Mouse (Mus musculus) common myeloid progenitor, adult 5-6 weeks (primary cell): ENCODE measurements around the gene Grip2. TPM values are rescaled to one million over a fixed set of nuclear protein-coding genes. Genes with fewer than 3 reads are reported as not detected.

Experiments used
- ATAC-seq: replicated peaks from 2 replicates; pipeline ENCODE4 v1.8.0; 2016; ENCODE audit warnings: low read depth, mild to moderate bottlenecking, moderate TSS enrichment, inconsistent platforms; ENCODE audit not compliant: poor library complexity, severe bottlenecking
- total RNA-seq: library from RNA; stranded (forward); fragments of 200-1000, 187-1606 nt; gene quantifications from 2 replicates; pipeline ENCODE4 v1.2.3, GENCODE M21; 2017

The Grip2 gene
- total RNA-seq, 1 experiment from 2014 or later: not detected

DNA sequence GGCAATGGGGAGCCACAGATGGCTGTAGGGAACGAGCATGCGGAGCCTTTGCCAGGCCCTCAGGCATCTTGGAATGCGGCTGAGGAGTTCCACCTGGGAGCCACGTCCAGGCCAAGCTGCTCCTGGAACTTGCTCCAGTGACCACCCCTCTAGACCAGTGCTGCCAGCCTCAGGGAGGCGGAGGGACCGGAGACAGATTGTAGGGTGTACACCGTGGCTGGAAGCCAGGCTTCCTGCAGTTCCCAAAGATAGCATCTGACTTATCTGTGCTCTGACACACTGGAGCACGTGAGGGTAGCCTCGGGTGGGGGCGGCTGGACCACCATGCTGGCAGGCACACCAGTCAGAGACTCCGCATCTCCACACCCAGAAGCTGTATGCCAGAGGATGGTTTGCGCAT lies 28.6 kb downstream of the Grip2 start:
- no peak for ATAC-seq

GRCm38 (mm10) chr6:91796736-91797135 lies 30.3 kb downstream of the Grip2 start:
- no peak for ATAC-seq

DNA sequence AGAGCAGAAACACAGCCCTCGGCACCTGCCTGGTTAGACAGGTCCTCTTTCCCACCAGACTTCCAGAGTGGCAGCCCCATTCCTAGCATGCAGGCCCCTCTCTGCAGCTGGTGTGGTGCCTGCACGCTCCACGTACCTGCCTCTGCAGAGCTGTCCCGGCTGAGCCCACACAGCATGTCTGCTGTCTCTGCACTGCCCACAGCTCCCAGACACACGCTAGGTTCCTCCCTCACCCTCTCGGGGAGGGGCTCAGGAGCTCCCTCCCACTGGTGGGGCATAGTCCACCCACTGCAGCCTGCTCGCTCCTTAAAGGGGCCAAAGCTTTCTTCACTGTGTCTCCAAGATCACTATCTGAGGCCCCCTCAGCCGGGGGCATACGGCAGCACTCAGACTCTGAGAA lies 31.0 kb downstream of the Grip2 start:
- no peak for ATAC-seq

DNA sequence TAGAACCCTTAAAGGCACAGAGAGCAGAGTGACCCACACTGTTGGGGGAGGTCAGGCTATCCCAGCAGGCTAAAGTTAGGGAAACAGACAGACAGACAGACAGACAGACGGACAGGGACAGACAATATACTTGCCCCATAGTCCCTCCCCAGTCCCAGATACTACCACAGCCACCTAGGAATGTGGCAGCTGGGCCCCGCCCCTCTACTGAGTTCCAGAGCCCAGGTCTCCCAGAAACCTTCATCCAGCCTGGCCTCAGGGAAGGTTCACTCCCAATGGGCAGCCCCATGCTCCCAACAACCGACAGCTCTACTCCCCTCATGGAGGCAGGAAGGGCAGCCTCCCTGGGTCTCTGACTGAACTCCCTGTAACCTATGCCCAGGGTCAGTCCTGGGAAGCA lies 31.4 kb downstream of the Grip2 start:
- ATAC-seq: no peak

DNA sequence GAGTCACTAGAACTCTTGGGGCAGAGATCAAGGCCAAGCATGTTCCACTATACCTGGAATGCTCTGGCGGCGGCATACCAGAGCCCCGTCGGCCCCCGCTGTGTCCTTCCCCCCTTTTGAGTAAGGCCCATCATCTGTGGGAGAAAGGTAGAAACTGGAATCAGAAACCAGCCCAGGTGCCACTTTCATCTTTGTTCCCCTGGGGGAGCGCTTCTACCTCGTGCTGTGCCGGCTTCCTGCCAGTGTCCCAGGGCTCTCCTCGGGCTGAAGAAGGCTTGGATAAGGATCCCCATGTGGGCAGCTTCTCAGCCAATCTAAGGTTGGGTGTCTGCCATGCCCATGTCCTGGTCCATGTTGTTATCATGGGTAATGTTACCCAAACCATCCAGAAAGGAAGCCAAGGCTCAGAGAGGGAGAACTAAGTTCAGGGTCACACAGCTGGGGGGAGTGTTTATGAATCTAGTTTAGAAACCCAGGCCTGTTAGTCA lies 38.7 kb downstream of the Grip2 start:
- ATAC-seq: no peak

DNA sequence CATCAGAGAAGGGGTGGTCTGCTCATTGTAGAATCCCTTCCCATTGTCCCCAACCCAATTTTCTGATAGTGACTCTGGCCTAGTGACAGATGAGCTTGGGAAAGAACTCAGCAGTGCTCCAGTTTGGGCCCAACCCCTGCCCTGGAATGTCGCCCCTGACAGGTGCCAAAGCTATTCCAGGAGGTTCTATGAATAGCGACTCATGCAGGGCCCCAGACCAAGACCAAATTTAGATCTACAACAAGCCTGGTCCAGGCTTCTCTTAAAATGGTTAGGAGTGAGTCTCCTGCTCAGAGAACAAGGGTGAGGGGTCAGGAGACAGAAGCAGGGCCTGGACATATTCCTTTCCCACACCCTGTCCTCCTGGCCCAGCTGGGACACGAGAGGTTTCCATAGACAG lies 42.0 kb downstream of the Grip2 start:
- ATAC-seq: no peak

- ATAC-seq: no peak
These were observed 47.8 kb downstream of the Grip2 start for GRCm38 (mm10) chr6:91779206-91779605.

DNA sequence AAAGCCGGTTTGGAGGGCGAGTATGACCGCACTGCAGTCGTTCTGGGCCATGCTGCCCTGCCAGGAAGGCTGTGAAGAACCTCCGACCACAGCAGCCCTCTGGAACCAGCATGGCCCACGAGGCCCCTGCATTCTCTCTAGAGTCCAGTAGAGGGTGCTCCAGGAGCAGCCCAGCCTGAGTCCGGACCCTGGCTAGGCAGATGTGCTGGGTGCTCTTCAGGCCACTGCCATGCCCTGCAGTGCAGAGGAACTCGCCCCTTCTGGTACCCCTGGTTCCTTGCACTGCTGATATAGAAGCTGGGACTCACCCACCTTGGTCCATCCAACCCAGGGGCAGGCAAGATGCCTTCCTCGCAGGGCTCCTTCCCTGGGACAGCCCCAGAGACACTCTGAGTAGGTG lies 50.5 kb downstream of the Grip2 start:
- ATAC-seq: peak; percentile 95

GRCm38 (mm10) chr6:91773951-91774350 lies 53.1 kb downstream of the Grip2 start:
- no peak for ATAC-seq

DNA sequence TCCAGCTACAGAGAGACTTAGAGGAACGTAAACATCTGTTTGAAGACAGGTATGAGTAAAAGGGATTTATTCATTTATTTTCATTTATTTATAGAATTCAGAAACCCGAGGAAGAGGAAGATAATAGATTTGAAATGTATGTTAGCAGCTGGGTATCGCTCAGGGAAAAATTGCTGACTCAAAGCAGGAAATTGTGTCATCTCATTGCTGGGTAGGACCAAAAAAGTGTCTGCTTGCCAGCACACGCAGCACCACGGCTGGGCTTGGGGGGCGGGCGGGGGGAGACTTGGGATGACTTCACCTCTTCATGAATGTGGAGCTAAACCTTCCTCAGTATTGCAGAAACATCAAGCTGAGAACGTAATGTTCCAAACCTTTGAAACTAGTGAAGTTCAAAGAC lies 59.5 kb downstream of the Grip2 start:
- ATAC-seq: 0 out of 2 replicates have a peak, but pooled peaks have one; percentile 47

- ATAC-seq: 0 out of 2 replicates have a peak, but pooled peaks have one; percentile 34
These were observed 64.9 kb downstream of the Grip2 start for GRCm38 (mm10) chr6:91762051-91762742.

GRCm38 (mm10) chr6:91754845-91755244 lies 72.2 kb downstream of the Grip2 start:
- ATAC-seq: no peak

DNA sequence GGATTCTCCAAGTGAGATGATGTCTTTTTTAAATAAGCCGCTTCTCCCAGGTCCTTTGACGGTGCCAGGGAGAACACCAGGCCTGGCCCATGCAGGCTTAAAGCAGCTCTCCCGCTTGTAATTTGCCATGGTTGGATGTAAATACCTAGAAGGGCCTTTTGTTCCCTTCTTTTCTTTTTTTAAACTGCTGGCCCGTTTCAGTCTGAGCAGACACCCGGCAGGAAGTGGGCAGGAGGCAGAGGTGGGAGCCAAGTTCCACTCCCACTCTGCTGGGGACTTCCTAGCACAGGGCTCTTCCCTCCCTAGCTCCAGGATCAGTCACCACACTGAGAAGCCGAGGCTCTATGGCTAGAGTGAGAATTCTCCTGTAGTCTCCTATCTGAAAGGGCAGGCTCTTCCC lies 73.0 kb downstream of the Grip2 start:
- 0 out of 2 replicates have a peak, but pooled peaks have one; percentile 12 for ATAC-seq

DNA sequence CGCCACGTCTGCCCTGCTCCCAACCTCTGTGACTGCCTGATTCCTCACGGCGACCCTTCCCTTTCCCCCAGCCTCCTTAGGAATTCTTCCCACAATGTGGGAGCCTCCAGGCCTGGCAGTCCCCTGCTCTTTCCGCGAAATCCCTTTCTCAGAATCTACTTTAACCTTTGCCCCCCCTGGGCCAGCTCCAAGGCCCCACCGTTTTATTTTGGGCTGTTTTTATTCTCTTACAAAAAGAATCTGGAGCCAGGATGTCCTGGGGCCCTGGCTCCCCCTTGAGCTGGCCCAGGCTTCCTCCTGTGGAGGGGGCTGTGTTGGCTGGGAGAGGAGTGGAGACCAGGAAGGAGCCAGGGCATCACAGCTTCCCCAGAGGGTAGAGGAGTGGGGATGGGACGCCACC lies 74.2 kb downstream of the Grip2 start:
- ATAC-seq: no peak

DNA sequence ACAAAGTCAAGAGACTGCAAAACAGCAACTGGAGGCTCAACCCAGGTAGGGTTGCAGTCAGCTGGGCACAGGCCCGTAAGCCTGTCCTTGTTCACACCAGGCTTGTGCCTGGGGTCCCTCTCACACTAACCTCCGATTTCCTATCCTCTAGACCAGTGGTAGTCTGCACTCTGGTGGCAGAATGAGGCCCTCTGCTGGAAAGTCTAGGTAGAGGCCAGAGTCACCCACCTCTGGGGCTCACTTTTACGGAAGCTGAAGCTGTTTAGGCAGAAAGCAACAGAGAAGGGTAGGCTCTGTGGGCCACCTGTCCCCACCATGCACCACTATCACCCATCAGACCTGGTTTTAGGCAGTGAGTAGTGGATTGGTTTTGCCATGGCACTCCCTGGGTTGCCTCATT lies 76.1 kb downstream of the Grip2 start:
- peak; percentile 46 for ATAC-seq

DNA sequence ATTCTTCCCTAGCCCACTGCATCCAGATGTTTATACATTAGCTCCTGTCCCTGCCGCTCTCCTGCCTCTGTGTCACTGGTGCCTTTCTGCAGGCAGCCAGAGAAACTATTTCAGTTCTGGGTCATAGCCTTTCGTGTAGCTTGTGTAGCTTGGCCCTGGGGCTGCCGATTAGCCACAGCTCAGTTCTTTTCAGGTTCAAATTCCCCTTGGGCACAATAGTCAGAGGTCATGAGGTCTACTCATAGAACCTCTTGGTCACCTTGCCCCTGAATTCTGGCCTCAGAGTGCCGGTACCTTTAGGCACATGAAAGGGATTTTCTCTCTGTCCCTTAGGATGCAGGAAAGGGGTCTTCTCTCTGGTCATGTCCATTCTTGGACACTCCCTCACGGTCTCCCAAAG lies 80.3 kb downstream of the Grip2 start:
- no peak for ATAC-seq

- ATAC-seq: no peak
These were observed 81.0 kb downstream of the Grip2 start for GRCm38 (mm10) chr6:91745947-91746582.

DNA sequence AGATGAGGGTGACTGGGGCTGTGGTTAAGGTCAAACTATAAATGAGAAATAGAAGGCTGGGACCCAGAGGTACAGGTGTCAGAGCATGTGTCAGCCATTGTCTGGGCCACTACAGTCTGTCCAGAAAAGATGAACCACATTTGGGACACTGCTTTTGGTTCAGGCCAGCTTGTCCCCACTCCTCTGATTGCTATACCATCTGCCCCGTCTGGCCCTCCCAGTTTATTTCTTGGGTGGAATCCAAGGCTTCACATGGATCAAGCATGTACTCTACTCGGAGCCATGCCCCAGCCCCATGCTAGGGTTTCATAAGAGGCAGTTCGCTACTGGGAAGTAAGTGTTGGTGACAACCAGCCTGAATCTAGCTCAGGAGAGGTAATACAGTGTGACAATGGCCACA lies 81.8 kb downstream of the Grip2 start:
- no peak for ATAC-seq

DNA sequence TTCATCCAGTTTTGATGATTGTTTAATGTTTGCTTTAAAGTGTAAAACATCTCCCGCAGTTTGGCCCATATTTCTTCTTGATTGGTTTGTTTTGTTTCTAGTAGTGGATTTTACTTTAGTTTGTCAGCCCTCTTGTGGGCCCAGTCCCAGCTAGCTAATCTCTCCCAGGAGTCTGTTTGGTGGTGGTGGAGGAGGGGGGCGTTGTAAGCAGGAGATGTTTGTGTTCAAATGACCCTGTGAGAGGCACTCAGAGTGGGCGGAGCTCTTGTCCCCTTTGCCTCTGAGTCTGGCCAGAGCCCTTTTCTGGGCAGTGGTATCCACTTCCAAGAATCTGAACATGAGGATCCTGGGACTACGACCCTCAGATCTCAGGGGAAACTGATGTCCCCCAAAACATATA lies 83.2 kb downstream of the Grip2 start:
- ATAC-seq: no peak

DNA sequence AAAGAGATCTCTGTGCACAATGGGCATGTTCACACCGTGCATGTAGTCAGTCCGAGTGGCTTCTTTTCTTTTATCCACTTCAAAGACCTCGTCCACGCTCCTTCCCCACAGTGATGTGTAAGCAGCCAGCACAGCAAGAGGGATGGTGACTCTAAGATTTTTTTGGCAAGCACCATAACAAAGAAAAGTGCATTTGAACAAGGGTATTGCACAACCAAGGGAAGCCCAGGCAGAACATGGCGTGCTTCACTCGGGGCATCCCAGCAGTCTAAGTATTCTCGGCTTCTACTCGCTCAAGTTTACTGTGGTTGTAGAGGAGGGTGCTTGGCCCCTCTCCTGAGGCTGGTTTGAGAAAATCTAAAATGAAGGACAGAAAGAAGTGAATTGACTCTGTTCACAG lies 84.1 kb downstream of the Grip2 start:
- no peak for ATAC-seq

GRCm38 (mm10) chr6:91742466-91742865 lies 84.6 kb downstream of the Grip2 start:
- no peak for ATAC-seq

DNA sequence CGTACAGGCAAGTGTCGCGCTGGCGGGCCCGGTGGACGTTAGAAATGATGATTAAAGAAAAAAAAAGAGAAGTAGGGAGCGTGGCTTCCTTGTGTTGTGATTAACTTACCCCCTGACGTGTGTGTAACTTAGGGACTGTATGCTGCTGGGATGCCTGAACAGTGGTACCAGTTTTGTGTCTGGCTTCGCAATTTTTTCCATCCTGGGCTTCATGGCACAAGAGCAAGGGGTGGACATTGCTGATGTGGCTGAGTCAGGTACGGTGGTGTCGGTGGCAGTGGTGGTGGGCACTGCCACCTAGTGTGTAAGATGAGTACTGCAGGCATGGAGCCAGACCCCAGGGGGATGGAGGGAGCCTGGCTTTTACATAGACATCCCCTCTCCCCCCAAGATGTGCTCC lies 86.0 kb downstream of the Grip2 start:
- peak; percentile 80 for ATAC-seq
